In genomic region chr10:10106646-10107045, GRCm38 (mm10) we compare ENCODE assay signal across 18 mouse cellular contexts.
"Had no signal": no experiment of that assay in that cellular context is flagged by ENCODE, and none has a peak within 500 bp of the region (broad histone marks: within the 10 kb centered on the region; RNA-seq: fewer than 3 reads in every experiment).

No protein-coding gene starts in this region.

- ATAC-seq: intestine, embryonic 16.5 days; liver, postnatal 0 days; lung, postnatal 0 days had no signal

- H3K27me3 ChIP-seq: limb, embryonic 12.5 days; limb, embryonic 15.5 days; megakaryocyte, embryonic 14.5 days; midbrain, embryonic 13.5 days; neural tube, embryonic 12.5 days; neural tube, embryonic 15.5 days had no signal

- H3K4me1 ChIP-seq: limb, embryonic 12.5 days; limb, embryonic 15.5 days; midbrain, embryonic 10.5 days; midbrain, embryonic 13.5 days; neural tube, embryonic 12.5 days had no signal

- H3K36me3 ChIP-seq: limb, embryonic 12.5 days; limb, embryonic 15.5 days; midbrain, embryonic 10.5 days; midbrain, embryonic 13.5 days; neural tube, embryonic 12.5 days; neural tube, embryonic 15.5 days had no signal

- H3K27ac ChIP-seq: limb, embryonic 12.5 days; limb, embryonic 15.5 days; liver, embryonic 14.5 days; midbrain, embryonic 10.5 days; midbrain, embryonic 13.5 days; neural tube, embryonic 12.5 days; neural tube, embryonic 15.5 days; stomach, postnatal 0 days had no signal

- H3K9me3 ChIP-seq: limb, embryonic 12.5 days; limb, embryonic 15.5 days; megakaryocyte, embryonic 14.5 days; midbrain, embryonic 10.5 days; midbrain, embryonic 13.5 days; neural tube, embryonic 12.5 days; neural tube, embryonic 15.5 days had no signal

- H3K4me3 ChIP-seq: limb, embryonic 12.5 days; limb, embryonic 15.5 days; midbrain, embryonic 10.5 days; midbrain, embryonic 13.5 days; neural tube, embryonic 12.5 days; neural tube, embryonic 15.5 days had no signal

- H3K4me2 ChIP-seq: limb, embryonic 12.5 days; limb, embryonic 15.5 days; liver, embryonic 11.5 days; lung, embryonic 14.5 days; midbrain, embryonic 13.5 days; neural tube, embryonic 12.5 days; neural tube, embryonic 15.5 days had no signal

- H3K9ac ChIP-seq: limb, embryonic 12.5 days; limb, embryonic 15.5 days; liver, embryonic 14.5 days; liver, postnatal 0 days; lung, embryonic 14.5 days; midbrain, embryonic 13.5 days; neural tube, embryonic 12.5 days; neural tube, embryonic 15.5 days had no signal

- DNase-seq: liver, postnatal 0 days; lung, embryonic 14.5 days; lung, postnatal 36 days; thymus, adult 2 months; thymus, postnatal 14 days; thymus, postnatal 4 days had no signal
